Mouse (Mus musculus) frontal cortex, adult (tissue): ENCODE measurements at regions not wholly inside any gene's neighbourhood (a gene's known extent, or its start where the extent isn't known, plus 50 kb on each side); places are given as distances from the start of the nearest gene placed in this dataset.

Source experiments
- ATAC-seq: cut with Nextera tagmentation; 2 replicates; pipeline ENCODE4 v1.9.2; 2017; ENCODE audit warnings: mild to moderate bottlenecking, moderate library complexity, mixed read lengths; ENCODE audit not compliant: low TSS enrichment

DNA sequence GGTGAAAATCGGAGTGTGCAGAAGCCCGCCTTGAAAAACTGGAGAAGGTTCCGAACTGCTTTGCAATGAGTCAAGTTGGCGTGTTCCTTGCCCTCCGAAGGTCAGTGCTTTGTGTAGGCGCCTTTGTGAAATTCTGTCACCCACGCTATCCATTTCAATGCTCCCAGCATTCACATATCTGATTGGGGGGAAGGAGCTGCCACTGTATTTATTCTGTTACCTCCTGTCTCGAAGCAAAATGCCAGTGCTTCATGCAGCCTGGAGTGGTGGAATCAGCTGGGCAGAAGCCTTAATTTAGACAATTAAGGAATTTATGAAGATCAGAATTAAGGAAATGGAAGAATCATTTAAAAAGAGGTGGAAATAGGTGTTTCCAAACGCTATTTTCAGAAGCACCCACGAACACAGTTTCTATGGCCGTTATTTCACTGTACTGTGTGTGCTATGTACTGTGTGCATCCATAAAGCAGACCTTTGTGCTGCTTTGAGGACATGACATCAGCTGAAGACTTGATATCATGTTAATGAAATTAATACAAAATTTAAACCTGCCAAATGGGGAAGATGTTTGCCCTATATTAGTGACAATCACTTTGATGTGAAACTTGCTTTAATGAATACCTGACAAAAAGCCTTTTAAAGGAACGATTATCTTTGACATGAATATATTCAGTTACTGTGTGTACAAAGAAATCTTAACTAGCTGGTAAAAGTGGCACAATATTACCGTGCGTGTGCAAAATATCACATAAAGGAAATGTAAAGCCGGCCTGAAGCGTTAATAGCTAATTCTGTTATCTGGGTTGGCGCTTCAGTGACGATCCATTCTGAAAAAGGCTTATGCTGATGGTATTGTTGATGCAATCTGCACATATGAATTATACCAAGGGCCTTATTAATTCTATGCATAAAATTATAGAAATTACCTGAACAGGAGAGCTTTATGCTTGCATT is 72.9 kb upstream of the Gls start:
- no peak for ATAC-seq

DNA sequence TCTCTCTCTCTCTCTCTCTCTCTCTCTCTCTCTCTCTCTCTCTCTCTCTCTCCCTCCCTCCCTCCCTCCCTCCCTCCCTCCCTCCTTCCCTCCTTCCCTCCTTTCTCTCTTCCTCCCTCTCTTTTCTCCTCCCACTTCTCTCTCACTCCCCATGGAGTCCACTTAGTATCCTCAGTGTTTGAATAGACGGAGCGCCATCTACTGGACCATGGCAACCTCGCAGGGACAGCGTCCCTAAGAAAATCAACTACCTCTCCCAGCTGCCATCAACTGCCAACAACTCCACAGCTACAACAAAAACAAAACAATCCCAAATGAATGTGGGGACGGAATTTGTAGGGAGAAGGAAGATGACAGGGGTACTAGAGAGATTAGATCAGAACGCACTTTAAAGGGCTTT is 69.5 kb upstream of the Gls start:
- ATAC-seq: peak; percentile 94

DNA sequence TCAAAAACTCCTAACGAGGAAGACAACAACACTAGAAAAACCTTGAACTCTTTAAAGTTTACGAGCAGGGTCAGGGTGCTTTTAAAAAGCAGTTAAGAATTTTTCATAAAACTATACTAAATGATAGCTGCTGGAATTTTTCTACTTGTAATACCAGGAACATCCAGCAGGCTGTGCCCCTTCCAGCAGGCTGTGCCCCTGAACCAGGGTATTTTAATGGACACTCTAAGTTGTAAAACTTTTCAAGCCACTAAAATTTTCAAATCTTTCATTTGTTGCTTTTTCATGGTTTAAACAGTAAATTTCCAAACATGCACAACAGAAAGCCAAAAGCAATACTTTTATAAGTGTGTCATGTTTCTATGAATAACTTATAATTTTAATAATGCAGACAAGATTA is 68.2 kb upstream of the Gls start:
- no peak for ATAC-seq

DNA sequence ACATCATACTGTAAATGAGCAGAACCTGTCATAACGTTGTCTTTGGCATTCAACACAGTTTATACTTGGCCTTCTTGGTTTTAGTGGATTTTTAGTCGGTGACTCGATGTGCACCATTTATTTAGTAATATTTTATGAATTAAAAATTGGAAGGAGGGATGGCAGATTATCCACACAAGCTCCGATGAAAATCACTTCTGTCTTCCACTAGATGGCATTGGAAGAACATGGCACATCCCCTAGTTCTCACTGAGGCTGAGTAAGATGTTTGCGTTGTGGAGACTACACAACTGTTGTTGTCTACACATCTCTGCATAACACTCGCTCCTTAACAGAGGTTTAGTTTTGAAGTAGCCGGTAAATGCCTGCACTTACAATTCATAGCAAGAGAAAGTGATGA is 66.5 kb upstream of the Gls start:
- peak; percentile 66 for ATAC-seq

GRCm38 (mm10) chr1:52298336-52298735 is 65.3 kb upstream of the Gls start:
- no peak for ATAC-seq

DNA sequence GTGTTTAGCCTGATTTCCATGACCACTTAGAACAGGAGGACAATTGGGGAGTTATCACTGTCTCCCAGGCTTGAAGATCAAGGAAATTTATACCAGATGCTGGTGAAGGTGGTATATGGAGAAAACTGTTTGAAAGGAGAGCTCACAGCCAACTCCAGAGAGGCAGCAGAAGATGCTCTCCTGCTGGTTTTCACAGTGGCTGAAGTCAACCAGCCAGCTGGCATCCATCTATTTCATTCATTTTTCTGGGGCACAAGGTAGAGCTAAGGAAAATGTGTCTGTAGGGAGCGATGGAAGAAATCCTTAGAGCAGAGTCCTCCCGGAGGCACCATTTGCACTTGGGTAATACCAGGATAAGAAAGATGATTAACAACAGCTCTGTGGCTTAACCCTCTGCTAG is 63.1 kb upstream of the Gls start:
- ATAC-seq: peak; percentile 60

- peak; percentile 79 for ATAC-seq
These were observed 61.5 kb upstream of the Gls start for GRCm38 (mm10) chr1:52294521-52294920.

GRCm38 (mm10) chr1:52293393-52294099 is 60.5 kb upstream of the Gls start:
- no peak for ATAC-seq
